Mouse (Mus musculus): Measurements from ENCODE around the gene Olfr463.

Gene Olfr463

GRCm38 (mm10) chr11:87846968-87847600 is 50.1 kb downstream of the Olfr463 start:
- no peak for DNase-seq

Measured in heart, adult 11 months (tissue).